Mouse (Mus musculus) brain, adult 2 months (tissue): Measurements from ENCODE around the gene Arntl2.
"Not testable (repeated sequence)": the region's sequence is repeated elsewhere in the genome, so short reads cannot be mapped to it uniquely, and the experiment has no call there.

Source experiments
- DNase-seq: peaks from one replicate; pipeline ENCODE4 v3.0.0; 2011; ENCODE audit warnings: low read depth, low spot score

The Arntl2 gene

DNA sequence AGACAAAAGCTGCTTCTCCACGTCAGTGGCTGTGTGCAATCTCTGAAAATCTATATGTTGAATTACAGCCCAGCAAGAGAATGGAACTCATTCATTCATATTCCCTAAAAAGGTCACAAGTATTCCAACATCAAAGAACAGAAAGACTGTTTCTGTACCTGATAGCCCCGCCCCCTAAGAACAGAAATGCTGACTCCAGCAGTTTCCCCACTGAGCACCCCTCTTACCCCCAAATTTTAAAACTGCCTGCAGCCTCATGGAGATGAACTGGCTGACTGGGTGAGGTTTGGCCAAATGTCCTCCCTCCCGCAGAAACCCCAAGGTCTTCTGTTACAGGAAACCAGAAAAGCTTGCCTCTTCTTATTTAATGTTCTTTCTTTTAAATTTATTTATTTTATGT, 51.5 kb downstream of the Arntl2 start:
- no peak for DNase-seq

DNA sequence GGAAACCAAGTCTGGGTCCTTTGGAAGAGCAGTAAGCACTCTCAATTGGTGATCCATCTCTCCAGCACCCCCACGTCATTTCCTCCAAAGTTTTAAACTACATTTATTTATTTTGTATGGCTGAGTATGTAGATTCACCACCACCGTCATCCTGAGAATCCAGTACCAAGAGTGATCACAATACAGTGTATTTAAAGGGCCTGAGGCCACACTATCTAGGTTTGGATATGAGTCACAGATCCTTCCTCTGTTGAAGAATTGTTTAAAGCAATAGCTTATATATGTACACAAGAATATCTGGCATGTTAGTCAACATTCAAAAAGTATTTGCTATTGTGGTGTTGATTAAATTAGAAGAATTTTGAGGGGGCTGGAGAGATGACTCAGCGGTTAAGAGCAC, 52.4 kb downstream of the Arntl2 start:
- DNase-seq = no peak

DNA sequence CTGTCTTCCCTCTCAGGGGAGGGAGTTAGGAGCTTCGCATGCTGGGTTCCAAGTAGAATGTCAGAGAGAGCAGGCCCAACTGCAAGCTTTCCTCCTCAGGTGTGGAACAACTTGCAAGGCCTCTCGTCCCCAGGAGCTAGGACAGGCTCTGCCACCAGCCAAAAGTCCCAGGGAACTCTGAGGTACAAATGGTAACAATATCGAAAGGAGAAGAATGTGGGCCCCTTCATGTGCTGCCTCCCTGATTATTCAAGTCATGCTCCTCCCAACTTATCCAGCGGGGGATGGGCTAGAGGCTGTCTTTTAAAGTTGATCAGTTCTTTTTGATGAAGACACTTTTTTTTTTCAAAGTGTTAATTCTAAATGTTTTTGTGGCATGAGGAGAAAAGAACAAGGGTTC, 54.2 kb downstream of the Arntl2 start, which contains the start of gene Smco2:
Gene Smco2, plus strand, starts transcription at position 55 of the 400 bp plus-strand sequence.
- DNase-seq = no peak

DNA sequence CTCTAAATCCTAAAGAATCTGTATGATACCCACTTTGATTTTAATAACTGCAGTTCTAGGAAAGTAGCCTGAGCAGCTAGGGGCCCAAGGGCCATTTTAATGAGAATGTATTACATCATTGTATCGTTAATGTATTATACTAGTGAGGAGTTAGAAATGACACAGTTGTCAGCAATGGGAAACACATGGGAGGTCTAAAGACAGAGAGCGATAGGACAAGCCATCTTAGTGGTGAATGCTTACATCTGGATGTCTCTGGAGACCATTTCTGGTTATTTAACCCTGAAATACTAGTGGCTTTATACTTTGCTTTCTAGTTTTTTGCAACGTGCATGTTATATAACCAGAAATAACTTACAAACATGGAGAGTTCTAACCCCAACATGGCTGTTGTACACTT, 56.1 kb downstream of the Arntl2 start:
- DNase-seq = no peak

DNA sequence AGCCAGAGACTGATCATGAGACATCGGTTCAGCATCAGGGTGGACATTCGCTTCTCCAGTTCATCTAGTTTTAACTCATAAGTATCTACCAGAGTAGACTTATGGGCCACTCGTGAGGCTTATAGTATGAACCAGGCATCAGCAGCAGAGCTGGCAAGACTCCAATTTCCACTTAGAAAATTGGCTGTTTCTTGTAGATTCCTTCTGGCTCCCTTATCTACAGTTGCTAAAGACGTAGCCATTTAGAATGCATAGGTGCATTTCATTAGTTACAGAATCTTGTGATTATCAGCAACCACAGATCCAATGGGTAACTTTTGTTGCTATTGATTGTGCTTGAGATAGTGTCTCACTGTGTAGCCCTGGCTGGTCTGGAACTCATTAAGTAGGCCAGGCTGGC, 56.9 kb downstream of the Arntl2 start:
- DNase-seq = peak; percentile 28

DNA sequence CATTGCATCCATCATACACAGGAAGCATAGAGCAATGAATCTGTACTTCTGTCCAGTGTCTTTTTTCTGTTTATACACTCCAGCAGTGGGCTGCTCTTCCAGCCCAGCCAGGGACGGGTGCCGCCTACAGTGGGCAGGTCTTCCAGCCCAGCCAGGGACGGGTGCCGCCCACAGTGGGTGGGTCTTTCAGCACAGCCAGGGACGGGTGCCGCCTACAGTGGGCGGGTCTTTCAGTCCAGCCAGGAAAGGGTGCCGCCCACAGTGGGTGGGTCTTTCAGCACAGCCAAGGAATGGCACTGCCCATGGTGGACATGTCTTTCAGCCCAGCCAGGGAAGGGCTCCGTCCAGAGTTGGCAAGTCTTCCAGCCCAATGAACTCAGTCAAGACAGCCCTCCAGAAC, 59.3 kb downstream of the Arntl2 start:
- no peak for DNase-seq

DNA sequence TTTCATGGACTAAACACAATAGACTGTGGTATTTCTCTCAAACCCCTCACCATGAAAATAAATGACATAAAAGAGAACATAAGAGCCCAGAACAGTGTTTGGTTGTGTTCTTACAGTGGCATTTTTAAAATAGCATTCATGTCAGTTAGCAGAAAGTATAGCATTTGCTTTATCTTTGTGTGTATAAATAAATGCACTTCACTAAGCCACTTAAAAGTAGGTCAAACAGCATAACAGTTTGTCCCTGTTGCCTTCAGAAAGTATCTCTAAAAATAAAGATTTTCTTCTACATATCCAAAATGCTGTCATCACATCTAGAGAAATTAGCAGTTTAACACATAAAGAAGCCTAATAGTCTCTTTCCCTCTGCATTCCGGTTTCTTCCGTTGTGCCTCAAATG, 61.5 kb downstream of the Arntl2 start:
- DNase-seq = peak; percentile 29

DNA sequence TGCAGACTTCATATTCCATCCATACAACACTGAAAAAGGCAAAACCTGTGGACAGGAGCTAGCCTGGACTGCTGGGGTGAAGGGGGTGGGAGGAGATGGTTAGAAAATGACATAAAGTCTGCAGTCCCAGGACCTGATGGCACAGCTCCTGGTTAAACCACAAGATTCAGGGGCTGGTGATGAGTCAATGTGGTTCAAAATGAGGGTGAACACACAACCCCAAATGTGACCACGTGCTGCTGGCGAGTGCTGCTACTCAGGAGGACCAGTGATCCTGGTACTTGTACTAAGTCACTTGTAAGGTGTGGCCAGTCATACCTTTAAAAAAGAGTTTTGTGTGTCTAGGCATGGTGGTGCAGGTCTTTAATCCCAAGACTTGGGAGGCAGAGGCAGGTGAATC, 67.3 kb downstream of the Arntl2 start:
- no peak for DNase-seq

DNA sequence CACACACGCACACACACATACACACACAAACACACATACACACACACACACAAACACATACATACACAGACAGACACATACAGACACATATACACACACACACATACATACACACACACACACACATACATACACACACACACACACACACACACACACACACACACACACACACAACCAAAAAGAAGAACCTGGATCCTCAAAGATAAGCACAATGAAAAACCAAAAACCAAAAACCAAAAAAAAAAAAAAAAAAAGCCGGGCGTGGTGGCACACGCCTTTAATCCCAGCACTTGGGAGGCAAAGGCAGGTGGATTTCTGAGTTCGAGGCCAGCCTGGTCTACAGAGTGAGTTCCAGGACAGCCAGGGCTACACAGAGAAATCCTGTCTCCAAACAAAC, 68.5 kb downstream of the Arntl2 start:
- DNase-seq = not testable (repeated sequence)

DNA sequence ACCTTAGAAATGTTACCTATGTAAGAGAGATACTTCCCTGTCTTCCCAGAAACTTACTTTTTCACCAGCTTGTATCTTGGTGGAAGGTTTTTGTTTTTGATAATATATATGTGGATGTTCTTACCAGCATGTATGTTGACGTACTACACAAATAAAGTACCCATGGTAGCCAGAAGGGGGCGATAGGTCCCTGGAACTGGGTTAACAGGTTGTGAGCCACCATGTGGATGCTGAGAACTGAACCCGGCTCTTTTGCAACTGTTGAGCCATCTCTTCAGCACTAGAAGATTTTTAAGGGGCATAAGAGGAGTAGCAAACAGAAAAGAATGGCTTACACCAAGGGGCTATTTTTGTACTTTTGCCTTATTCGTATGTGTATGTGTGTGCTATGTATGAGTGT, 69.8 kb downstream of the Arntl2 start:
- no peak for DNase-seq

DNA sequence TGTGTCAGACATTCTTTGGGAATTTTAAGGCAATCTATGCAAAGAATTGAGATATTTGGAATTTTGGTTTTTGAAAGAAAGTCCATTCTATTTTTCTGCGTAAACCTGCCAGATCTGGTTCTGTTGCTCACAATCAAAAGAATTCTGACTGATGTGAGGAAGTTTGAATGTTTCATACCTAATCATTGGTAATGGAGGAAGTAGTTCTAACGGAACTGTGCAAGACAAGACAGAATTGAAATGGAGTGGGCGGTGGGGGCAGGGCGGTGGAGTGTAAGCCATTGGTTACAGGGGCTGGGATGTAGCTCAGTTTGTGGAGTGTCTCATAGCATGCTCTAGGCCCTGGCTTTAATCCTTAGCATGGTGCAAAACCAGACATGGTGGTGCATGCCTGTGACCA, 76.1 kb downstream of the Arntl2 start:
- DNase-seq = no peak

DNA sequence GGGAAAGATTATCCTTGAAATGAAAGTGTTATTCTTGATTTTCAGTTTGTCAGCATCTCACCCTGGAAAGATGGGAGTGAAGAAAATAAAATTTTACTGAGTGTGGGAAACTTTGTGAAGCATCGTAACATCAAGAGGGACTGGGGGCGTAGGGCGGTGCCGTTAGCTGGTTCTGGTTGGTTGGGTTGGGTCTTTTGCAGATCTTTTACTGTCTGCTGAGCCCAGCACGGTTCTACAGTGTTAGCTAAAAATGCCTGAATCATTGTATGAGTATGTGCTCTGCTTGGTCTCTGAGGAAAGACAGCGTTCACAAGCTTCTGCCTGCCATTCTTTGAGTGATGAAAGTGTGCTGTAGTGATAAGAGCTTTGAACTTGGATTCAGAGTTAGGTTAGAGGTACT, 78.6 kb downstream of the Arntl2 start:
- no peak for DNase-seq

DNA sequence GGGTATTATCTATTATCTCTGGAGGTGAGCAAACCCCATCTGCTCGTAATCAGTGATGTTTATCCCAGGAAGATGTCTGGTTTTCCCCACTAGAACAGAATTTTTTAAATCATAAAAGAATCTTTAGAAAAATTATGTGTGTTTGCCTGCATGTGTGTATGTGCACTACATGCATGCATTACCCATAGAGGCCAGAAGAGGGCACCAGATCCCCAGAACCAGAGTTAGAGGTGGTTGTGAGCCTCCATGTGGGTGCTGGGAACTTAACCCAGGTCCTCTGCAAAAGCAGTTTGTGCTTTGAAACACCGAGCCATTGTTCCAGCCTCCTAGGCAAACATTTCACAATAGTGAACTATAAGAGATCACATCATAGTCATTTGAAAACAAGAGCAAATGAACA, 81.0 kb downstream of the Arntl2 start:
- no peak for DNase-seq

DNA sequence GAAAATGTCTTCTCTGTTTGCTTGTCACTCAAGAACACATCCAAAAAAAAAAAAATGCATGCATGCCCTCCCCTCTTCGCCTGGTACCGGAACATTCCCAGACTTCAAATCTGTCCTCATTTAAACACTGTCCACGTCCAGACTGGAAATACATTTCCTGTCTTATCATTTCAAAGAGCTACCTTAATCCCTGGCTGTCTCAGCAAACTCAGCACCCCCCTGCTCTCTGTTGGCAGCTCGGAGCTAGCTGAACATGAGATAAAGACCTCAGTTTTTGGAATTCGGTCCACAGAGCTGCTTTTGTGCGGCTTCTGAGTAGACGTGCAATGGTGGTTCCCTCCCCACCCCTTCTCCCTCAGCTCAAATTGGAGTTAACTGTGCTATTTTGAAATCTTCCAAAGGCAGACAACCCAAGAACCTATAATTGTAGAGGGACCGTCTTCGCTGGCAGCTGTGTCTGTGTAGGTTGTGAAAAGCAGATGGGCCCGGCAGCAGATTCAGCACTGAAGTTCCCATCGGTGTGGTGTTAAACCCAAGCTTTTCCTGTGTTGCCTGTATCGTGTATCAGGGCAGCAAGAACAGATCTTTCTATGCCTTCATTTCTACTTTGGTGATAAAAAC, 81.7 kb downstream of the Arntl2 start:
- peak; percentile 94 for DNase-seq

DNA sequence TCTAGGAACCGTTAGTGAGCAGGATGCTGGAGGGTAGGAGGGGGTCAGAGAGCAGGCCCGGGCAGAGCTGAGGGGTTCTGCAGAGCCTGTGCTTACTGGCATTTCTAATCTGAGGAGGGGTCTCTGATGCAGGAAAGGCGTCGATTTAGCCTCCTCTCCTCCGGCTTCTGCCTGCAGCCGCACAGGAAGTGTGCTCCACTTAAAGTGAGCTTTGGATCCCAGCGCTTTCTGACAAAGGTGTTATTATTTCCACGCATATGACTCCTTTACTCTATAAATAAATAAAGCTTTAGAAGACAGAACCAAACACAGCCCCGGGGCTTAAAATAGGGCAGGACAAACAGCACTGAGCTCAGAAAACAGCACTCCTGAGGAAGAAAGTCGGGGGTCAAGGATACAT, 83.1 kb downstream of the Arntl2 start:
- DNase-seq = peak; percentile 63

DNA sequence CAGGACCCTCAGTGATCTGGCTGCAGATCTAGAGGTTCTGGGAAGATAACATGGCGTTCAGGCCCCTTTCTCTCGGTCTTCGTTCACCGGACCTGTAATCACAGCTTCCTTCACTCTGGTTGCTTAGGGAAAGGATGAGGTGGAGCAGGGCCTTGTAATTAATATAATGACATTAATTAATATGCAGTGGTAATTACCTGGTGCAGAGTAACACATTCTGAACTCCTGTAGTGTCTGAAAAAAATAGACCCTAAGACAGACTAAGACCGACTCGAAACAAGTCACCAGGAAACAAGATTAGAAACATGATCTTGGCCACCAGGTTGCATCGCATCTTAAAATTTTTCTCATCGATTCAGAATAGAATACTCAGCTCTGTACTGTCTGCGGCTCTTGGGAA, 84.0 kb downstream of the Arntl2 start:
- DNase-seq = no peak

DNA sequence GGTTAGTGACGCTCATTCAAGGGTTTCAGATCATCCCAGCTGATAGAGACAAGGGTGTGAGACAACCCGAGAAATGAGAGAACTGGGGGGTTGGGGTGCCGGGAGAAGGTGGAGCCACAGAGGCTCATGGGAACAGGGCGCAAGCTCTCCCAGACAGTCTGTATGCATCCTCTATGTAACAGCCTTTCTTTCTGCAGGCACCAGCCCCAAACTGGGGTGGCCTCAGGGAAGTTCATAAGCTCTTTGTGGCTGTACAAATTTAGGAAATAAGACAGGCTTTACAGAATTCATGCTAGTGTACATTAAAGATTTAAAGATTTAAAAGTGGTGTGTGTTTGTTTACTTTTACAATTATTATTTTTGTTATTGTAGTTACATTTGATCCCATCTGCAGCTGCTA, 84.4 kb downstream of the Arntl2 start:
- peak; percentile 24 for DNase-seq

DNA sequence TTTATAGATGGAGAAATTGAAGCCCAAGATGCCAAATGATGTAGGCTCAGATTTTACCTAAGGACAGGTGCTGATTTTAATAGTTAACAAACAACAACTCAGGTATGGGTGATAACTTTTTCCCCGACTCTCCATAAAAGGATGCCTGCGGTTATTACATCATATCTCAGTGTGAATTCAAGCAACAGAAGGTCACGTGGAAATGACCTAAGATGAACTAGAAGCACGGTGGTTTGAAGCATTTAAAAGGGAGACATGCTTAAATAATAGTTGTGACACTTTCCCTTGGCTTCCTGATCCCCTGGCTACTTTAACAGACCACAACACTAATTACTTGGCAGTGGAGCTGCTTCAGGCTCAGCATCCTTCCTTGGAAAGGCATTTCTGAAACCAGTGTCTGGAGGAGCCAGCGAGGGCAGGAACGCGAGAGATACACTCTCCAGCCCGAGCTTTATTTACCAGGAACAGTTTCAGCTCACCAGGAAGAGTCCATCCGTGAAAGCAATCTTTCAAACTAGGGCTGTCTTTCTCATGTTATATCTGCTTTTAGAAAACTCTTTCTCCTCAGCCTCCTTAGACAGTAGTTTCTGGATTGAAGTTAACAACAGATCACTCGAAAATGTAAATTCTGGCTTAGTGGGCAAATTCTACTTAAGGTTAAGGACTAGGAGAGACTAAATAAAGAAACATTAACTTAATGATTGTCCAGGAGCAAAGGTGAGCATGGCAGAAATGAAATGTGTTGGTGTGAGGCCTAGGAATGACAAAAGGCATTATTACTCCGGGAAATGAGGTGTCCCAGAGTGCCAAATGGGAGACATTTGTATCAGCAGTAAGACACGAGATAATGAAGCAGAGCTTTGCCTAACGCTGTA, 86.3 kb downstream of the Arntl2 start:
- DNase-seq = no peak
